Mouse (Mus musculus) right cerebral cortex, postnatal 14 days (tissue): ENCODE results near the gene Zfp13.
"Not testable (repeated sequence)": the region's sequence is repeated elsewhere in the genome, so short reads cannot be mapped to it uniquely, and the experiment has no call there.

Source experiments
- DNase-seq: peaks from one replicate; pipeline ENCODE4 v3.0.0; 2022

Zfp13 gene

DNA sequence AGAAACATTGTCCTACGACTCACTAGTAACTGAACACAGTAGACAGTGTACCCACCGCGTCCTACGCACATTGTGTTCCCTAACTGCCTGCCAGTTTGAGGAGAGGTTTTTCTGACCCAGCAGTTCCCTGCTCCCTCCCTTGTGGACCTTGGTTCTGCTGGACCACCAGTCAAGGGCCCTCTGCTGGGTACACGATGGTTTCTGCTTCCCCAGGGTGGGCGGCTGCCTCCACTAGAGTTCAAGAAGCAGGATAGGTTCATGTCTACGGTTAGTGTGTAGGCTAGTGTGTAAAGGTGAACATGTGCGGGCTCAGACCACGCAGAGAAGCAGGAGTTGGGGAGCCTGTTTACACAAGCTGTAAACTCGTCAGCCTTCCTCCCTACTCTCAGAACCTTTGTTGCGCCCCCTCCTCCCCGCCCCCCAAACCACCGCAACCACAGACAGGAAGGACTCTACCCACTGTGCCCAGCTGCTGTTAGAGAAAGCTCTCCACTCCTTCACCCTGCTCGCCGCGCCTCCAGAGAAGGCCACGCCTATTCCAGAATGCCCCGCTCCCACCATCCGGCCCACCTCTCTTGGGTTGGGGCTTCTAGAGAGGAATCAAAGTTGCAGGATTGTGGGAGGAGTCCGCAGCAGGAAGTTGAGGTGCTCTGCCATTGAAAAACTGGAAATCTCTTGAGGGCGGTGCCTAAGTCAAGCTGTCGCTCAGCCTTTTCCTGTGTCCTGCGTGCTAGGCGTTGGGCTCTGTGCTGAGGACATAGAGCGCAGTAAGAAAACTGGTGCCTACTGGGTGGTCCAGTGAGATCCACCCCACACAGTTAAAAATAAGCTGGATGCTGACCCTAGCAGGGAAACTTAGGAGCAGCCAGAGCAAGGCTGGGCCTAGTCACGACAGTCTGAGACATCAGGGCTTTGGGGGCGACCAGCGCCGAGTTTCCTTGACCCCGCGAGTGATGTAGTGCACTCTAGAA lies at the start of gene Zfp13:
Gene Zfp13 (minus strand): TSS at position 906 of the 971 bp plus-strand sequence.
- peak; percentile 57 for DNase-seq

DNA sequence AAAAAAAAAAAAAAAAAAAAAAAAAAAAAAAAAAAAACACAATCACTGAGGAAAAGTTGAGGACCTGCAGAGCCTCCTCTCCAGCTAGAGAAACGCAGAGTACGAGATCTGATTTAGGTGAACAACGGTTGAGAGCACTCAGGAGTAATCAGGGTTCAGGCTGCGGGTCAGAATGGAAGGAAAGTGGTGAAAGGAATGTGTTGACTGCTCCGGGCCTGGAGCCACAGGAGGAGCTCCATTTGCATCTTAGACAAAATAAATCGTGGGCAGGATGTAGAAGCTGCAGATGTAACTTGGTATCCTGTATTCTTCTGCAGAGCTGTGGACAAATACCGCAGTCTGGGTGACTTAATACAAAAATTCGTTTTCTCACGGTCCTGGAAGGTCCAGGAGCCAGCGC lies 46.6 kb upstream of the Zfp13 start:
- no peak for DNase-seq

GRCm38 (mm10) chr17:23644613-23645495 lies 45.6 kb upstream of the Zfp13 start, which contains the start of gene Mmp25:
Gene Mmp25, minus strand, starts transcription at chr17:23645277.
- DNase-seq, result no peak

DNA sequence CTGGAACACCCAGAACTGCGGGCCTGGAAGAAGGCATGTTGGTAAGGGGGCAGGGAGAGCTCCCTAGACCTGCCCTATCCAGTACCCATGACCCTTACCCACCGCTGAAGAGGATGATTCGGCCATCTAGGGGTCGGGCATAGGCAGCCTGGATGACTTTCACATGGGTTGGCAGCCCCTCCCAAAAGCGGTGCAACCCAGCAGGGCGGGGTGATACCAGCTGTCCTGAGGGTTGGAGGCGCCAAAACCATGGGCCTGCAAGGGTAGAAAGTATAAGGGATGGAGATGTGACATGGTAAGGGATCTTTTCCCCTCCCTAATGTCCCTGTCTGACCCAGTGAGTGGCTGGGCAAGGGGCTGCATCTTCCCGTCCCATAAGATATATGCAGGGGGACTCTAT lies 32.0 kb upstream of the Zfp13 start:
- no peak for DNase-seq

DNA sequence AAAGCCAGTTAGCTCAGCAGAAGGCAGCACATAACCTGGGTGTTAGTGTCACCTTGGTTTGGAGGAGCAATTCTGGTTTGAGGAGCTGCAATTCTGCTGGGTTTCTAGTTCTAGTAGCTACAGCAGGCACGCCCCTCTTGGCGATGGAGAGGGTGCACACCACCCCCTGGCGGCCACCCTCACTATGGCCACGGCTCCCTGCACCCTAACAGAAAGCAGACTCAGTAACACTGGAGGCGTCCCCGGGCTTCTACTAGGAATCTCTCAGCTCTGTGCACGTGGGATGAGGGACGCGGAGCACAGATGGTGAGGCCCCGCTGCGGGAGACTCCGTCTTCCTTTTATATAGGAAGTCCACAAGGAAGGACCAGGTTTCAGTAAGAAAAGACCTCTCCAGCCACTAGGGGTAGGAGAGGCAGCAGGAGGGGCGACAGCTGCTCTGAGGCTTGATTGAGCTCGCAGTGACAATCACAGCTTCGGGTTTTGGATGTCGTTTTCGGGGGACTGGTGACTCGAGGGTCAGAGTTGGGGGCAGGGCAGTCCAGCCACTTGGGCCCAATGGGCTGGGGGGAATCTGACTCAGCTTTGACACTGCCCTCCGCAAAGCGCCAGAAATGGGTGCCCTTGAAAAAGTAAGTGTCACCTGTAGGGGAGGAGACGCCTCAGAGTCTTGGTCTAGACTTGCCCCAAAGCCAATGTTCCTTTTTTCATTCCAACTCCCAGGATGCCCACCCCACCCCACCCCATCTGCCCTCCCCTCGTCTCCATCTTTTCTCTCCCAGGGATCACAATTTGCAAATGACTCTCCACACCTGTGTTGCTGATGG lies 31.1 kb upstream of the Zfp13 start:
- DNase-seq, result peak; percentile 83

GRCm38 (mm10) chr17:23627813-23628212 lies 28.5 kb upstream of the Zfp13 start:
- DNase-seq, result no peak

- no peak for DNase-seq
Measured at GRCm38 (mm10) chr17:23620351-23620750, 21.1 kb upstream of the Zfp13 start.

GRCm38 (mm10) chr17:23617087-23617486 lies 17.8 kb upstream of the Zfp13 start:
- DNase-seq, result no peak

- DNase-seq, result peak; percentile 58
Measured at GRCm38 (mm10) chr17:23610361-23610800, 11.1 kb upstream of the Zfp13 start.

GRCm38 (mm10) chr17:23609612-23610011 lies 10.3 kb upstream of the Zfp13 start:
- DNase-seq, result no peak

- no peak for DNase-seq
Measured at GRCm38 (mm10) chr17:23605220-23605619, 5.9 kb upstream of the Zfp13 start.

DNA sequence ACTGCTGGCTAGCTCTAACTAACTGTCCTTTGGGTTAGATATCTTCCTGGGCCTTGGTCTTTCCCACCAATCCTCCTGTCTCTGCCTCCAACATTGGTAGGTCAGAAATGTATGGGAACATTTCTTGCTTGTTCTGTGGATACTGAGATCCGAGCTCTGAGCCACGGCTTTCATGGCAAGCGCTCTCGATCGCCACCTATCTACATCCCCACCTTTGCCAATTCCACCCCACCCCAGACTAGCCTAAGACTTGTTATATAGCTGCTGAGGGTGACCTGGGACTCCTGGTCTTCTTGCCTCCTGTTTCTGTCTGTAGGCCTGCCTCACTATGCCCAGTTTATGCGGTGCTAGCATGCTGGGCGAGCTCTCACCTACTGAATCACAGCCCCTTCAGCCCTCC lies 5.1 kb upstream of the Zfp13 start:
- no peak for DNase-seq

GRCm38 (mm10) chr17:23603542-23603941 lies 4.3 kb upstream of the Zfp13 start:
- DNase-seq, result no peak

DNA sequence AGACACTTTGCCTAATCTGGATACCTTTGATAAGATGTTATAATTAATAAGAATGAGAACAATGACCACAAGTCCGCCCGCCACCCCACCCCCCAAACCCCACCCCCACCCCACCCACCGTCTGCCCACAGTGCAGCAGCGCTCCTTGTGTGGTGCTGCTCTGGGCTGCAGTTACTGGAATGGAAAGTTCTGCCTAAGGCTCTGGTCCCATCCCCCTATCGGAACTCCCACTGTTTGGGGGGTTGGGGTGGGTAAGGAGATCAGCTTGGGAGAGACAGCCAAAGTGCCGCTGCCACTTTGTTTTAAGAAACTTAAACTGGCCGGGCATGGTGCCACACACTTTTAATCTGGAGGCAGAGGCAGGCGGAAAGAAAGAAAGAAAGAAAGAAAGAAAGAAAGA lies 3.8 kb upstream of the Zfp13 start:
- peak; percentile 19 for DNase-seq

- DNase-seq, result no peak
Measured at GRCm38 (mm10) chr17:23601836-23602585, 2.7 kb upstream of the Zfp13 start.

DNA sequence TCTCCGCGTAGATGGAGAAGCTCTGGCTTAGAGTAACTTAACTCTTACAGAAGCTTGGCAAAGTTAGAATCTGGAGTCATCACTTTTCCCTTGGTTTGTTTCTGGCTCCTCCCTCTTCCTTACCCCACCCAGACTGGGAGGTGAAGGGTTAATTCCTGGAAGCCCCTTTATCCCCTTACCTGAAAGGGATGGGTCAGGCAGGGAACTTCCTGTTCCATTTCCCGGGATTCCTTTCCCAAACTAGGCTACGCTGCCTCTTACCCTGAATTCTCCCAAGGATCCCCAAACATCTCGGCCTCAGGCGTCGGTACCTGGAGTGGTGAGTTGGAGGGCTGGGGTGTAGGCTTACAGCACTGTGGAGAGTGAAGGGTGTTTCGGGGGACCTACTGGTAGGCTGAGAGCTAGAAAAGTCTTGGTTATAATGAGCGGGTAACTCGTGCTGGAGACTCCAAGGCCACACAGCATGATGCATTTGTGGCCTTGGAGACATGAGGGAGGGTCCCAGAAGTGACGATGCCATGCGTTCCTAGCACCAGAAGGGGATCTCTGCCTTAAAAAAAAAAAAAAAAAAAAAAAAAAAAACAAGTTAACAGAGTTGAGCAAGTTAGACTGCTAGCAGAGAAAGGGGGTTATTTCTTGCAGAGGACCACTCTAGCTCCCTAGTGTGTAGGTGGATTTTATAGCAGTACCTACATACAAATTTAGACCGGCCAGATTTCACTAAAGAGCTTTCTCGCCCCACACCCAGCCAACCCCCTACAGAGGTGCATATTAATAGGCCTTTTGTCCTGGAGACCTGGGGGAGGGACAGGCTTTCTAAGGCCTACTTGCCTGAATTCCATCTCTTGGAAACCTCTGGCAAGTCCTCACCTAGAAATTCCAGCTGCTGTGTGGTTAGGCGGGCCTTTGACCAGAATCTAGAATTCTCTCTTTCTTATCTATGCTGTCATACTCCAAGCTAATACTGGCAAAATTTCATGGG lies 1.6 kb upstream of the Zfp13 start, which contains the start of gene Zscan10:
Gene Zscan10 (plus strand): TSS at position 216 of the 982 bp plus-strand sequence.
- DNase-seq, result no peak

GRCm38 (mm10) chr17:23599605-23600063 lies 347 bp upstream of the Zfp13 start:
- no peak for DNase-seq

DNA sequence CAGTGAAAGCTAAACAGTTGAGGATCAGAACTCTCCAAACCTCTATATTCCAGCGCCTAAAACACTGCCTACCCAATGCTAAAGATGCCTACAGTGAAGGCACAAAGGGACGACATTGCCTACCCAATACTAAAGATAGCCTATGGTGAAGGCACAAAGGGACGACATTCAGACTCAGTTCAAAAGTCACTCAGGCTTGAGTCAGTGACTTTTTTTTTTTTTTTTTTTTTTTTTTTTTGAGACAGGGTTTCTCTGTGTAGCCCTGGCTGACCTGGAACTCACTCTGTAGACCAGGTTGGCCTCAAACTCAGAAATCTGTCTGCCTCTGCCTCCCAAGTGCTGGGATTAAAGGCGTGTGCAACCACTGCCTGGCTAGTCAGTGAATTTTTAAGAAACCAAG lies 4.1 kb downstream of the Zfp13 start:
- not testable (repeated sequence) for DNase-seq

- no peak for DNase-seq
Measured at GRCm38 (mm10) chr17:23592926-23593300, 6.4 kb downstream of the Zfp13 start.

- DNase-seq, result peak; percentile 98
Measured at GRCm38 (mm10) chr17:23592208-23592925, 6.9 kb downstream of the Zfp13 start.
